Comparison of ENCODE assay signal across 7 mouse cellular contexts in the genomic region with DNA sequence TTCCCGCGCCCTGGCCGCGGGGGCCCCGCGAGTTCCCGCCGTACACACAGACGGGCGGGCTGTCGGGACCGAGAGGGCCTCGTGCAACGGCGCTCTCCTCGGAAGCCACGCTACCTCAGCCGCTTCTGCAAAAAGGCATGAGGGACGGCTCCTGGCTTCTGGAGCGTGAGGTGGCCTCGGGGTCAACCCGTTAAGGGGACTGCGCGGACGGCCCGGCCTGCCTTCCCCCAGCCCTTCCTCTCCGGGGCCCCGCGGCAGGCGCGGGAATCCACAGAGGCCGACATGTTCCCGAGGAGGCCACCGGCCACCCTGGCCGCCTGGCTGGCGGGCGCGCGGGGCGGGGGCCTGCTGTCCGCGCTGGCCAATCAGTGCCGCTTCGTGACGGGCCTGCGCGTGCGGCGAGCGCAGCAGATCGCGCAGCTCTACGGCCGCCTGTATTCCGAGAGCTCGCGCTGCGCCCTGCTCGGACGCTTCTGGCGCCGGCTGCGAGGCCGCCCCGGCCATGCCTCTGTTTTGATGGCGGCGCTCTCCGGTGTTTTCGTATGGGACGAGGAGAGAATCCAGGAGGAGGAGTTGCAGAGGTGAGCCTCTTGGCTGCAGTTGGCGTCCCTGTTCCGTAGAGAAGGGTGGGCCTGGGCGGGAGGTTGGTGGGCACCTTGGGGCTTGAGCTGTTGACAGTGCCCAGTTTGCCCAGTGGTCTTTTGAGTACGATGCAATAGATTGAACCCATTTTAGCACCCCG. TPM values are rescaled to one million over a fixed set of nuclear protein-coding genes. Genes with fewer than 3 reads are reported as not detected.
DNase-seq lines count a peak whose midpoint lies in the region; ATAC-seq and TF ChIP-seq lines count a peak whose summit lies in the region.

No protein-coding gene starts in this region.

- peak overlapping the region; percentile 91 for H3K4me3 ChIP-seq in embryonic facial prominence, embryonic 12.5 days
- H3K4me3 ChIP-seq in heart, adult 2 months = peak overlapping the region; percentile 79
- peak overlapping the region; percentile 82 for H3K4me3 ChIP-seq in kidney, adult 2 months (ENCODE audit: insufficient read depth, low read depth, low read length)
- peak overlapping the region; percentile 98 for H3K4me3 ChIP-seq in limb, embryonic 11.5 days (ENCODE audit: low read depth, low read length)
- H3K4me3 ChIP-seq in midbrain, embryonic 13.5 days (replicated peaks) = peak overlapping the region; percentile 98

- H3K4me1 ChIP-seq in embryonic facial prominence, embryonic 12.5 days = peaks cover 14% of the 10 kb centered on the region; the same call in 1 of the 2 replicates
- H3K4me1 ChIP-seq in heart, adult 2 months (ENCODE audit: control insufficient read depth, insufficient read depth, low read length) = peaks cover 6% of the 10 kb centered on the region
- peaks cover 10% of the 10 kb centered on the region for H3K4me1 ChIP-seq in kidney, adult 2 months (ENCODE audit: control insufficient read depth, insufficient read depth, low read length)
- H3K4me1 ChIP-seq in limb, embryonic 11.5 days (ENCODE audit: control insufficient read depth, insufficient read depth, low read length) = no peaks in the 10 kb centered on the region
- peaks cover 34% of the 10 kb centered on the region for H3K4me1 ChIP-seq in midbrain, embryonic 13.5 days (replicated peaks)

- H3K27me3 ChIP-seq in embryonic facial prominence, embryonic 12.5 days = no peaks in the 10 kb centered on the region
- H3K27me3 ChIP-seq in heart, adult 2 months (ENCODE audit: control insufficient read depth, insufficient read depth, low read length) = no peaks in the 10 kb centered on the region
- no peaks in the 10 kb centered on the region for H3K27me3 ChIP-seq in kidney, adult 2 months (replicated peaks; ENCODE audit: control insufficient read depth, insufficient read depth, low read length)
- no peaks in the 10 kb centered on the region for H3K27me3 ChIP-seq in limb, embryonic 11.5 days (ENCODE audit: control insufficient read depth, insufficient read depth, low read length)
- no peaks in the 10 kb centered on the region for H3K27me3 ChIP-seq in midbrain, embryonic 13.5 days

- peak; percentile 93 for ATAC-seq in embryonic facial prominence, embryonic 12.5 days (ENCODE audit: insufficient number of reproducible peaks, insufficient read depth, low FRiP score, low TSS enrichment)
- peak; percentile 93 for ATAC-seq in limb, embryonic 11.5 days (ENCODE audit: insufficient number of reproducible peaks, low FRiP score, low TSS enrichment, low read depth)
- ATAC-seq in midbrain, embryonic 13.5 days = peak; percentile 95

- no peak for TF ChIP-seq EP300 in heart, adult 2 months (IDR thresholded peaks at IDR 0.05; ENCODE audit: insufficient read depth, low read depth, low read length)

- TF ChIP-seq POLR2A in heart, adult 2 months (IDR thresholded peaks at IDR 0.05; ENCODE audit: insufficient read depth, low read depth, low read length) = peak; percentile 55; the same call in 1 of the 2 replicates
- TF ChIP-seq POLR2A in kidney, adult 2 months (IDR thresholded peaks at IDR 0.05; ENCODE audit: low read depth, low read length) = no peak

- no peak for TF ChIP-seq CTCF in heart, adult 2 months (IDR thresholded peaks at IDR 0.05)
- TF ChIP-seq CTCF in kidney, adult 2 months (conservative IDR thresholded peaks at IDR 0.05; ENCODE audit: insufficient read depth, insufficient read length, low read depth, low read length) = no peak

- peaks cover 5% of the 10 kb centered on the region for H3K79me2 ChIP-seq in heart, adult 2 months (replicated peaks; ENCODE audit: control insufficient read depth, insufficient read depth, low read length)

- under 1% methylated on average over 74 of the region's 75 CpGs for WGBS in embryonic facial prominence, embryonic 12.5 days
- under 1% methylated on average over 74 of the region's 75 CpGs for WGBS in heart, adult 2 months
- under 1% methylated on average over 75 of the region's 75 CpGs for WGBS in kidney, adult 2 months
- WGBS in limb, embryonic 11.5 days = 0% methylated on average over 74 of the region's 75 CpGs
- WGBS in midbrain, embryonic 13.5 days = under 1% methylated on average over 69 of the region's 75 CpGs

- H3K9me3 ChIP-seq in embryonic facial prominence, embryonic 12.5 days = no peaks in the 10 kb centered on the region
- H3K9me3 ChIP-seq in limb, embryonic 11.5 days (ENCODE audit: control insufficient read depth, low read length) = no peaks in the 10 kb centered on the region
- no peaks in the 10 kb centered on the region for H3K9me3 ChIP-seq in midbrain, embryonic 13.5 days

- peak overlapping the region; percentile 93 for H3K27ac ChIP-seq in embryonic facial prominence, embryonic 12.5 days
- peak overlapping the region; percentile 99 for H3K27ac ChIP-seq in heart, adult 2 months
- peak overlapping the region; percentile 95 for H3K27ac ChIP-seq in kidney, adult 2 months (ENCODE audit: insufficient read depth, low read depth, low read length)
- peak overlapping the region; percentile 84 for H3K27ac ChIP-seq in limb, embryonic 11.5 days (replicated peaks; ENCODE audit: low read depth, low read length)
- H3K27ac ChIP-seq in midbrain, embryonic 13.5 days = peak overlapping the region; percentile 93

- H3K4me2 ChIP-seq in embryonic facial prominence, embryonic 12.5 days (replicated peaks) = peak overlapping the region; percentile 80
- peak overlapping the region; percentile 61 for H3K4me2 ChIP-seq in limb, embryonic 11.5 days (ENCODE audit: low read depth, severe bottlenecking)
- H3K4me2 ChIP-seq in midbrain, embryonic 13.5 days (replicated peaks) = peak overlapping the region; percentile 80

- H3K9ac ChIP-seq in embryonic facial prominence, embryonic 12.5 days = peak overlapping the region; percentile 86
- peak overlapping the region; percentile 79 for H3K9ac ChIP-seq in heart, adult 2 months (ENCODE audit: low read depth, low read length)
- peak overlapping the region; percentile 91 for H3K9ac ChIP-seq in limb, embryonic 11.5 days (ENCODE audit: low read length)
- peak overlapping the region; percentile 91 for H3K9ac ChIP-seq in midbrain, embryonic 13.5 days (replicated peaks)

- intact Hi-C loops in heart, adult 2 months (cut with DNase I) = loop anchor here (1.0 kb wide), 1 partner anchor 22 kb away; no protein-coding TSS in a partner anchor

- DNase-seq in adrenal gland, postnatal 14 days = peak; percentile 94
- peak; percentile 92 to 95 for DNase-seq in heart, adult 2 months
- peak; percentile 93 for DNase-seq in kidney, adult 2 months
- peak; percentile 85 for DNase-seq in limb, embryonic 11.5 days (ENCODE audit: low spot score)
- DNase-seq in spleen, adult 12 weeks (ENCODE audit: low spot score) = peak; percentile 81

- H3K36me3 ChIP-seq in embryonic facial prominence, embryonic 12.5 days = no peaks in the 10 kb centered on the region
- H3K36me3 ChIP-seq in heart, adult 2 months (ENCODE audit: control insufficient read depth, insufficient read depth, low read length) = peaks cover 10% of the 10 kb centered on the region
- H3K36me3 ChIP-seq in kidney, adult 2 months (ENCODE audit: control insufficient read depth, insufficient read depth, low read length) = no peaks in the 10 kb centered on the region
- H3K36me3 ChIP-seq in limb, embryonic 11.5 days (ENCODE audit: control insufficient read depth, insufficient read depth, low read length) = no peaks in the 10 kb centered on the region
- H3K36me3 ChIP-seq in midbrain, embryonic 13.5 days = no peaks in the 10 kb centered on the region

RNA-seq across cellular contexts. Expression of gene Stard7, which starts 0.5 kb away (rescaled TPM):
- 123 and 134 TPM in 2 replicates for total RNA-seq in adrenal gland, postnatal 14 days (2021)
- polyA plus RNA-seq in embryonic facial prominence, embryonic 12.5 days (2016; fragmentation: Nextera tagmentation; extraction: Ambion mirVana) = 82.5 and 87.3 TPM in 2 replicates
- 100 to 1,000 TPM; 150 to 165 TPM for total RNA-seq in heart, adult 2 months (2021)
- polyA plus RNA-seq in heart, adult 2 months (2012; rRNA removed) = 64.0 and 151 TPM in 2 replicates
- polyA plus RNA-seq in kidney, adult 2 months (2012; rRNA removed) = 57.2 and 62.2 TPM in 2 replicates
- 77.8 and 83.2 TPM in 2 replicates for polyA plus RNA-seq in limb, embryonic 11.5 days (2014; fragmentation: Nextera tagmentation; extraction: Ambion mirVana)
- 77.9 and 83.5 TPM in 2 replicates for polyA plus RNA-seq in midbrain, embryonic 13.5 days (2015; fragmentation: Nextera tagmentation; extraction: Ambion mirVana)

RNA-seq across cellular contexts. Expression of gene Tmem127, which starts 22.8 kb away (rescaled TPM):
- total RNA-seq in adrenal gland, postnatal 14 days (2021) = 65.1 and 65.3 TPM in 2 replicates
- 28.1 and 31.3 TPM in 2 replicates for polyA plus RNA-seq in embryonic facial prominence, embryonic 12.5 days (2016; fragmentation: Nextera tagmentation; extraction: Ambion mirVana)
- total RNA-seq in heart, adult 2 months (2021) = 10 to 100 TPM; 24.8 to 27.4 TPM
- 45.6 and 64.8 TPM in 2 replicates for polyA plus RNA-seq in heart, adult 2 months (2012; rRNA removed)
- 90.0 and 105 TPM in 2 replicates for polyA plus RNA-seq in kidney, adult 2 months (2012; rRNA removed)
- polyA plus RNA-seq in limb, embryonic 11.5 days (2014; fragmentation: Nextera tagmentation; extraction: Ambion mirVana) = 17.0 and 20.8 TPM in 2 replicates
- 43.9 and 44.6 TPM in 2 replicates for polyA plus RNA-seq in midbrain, embryonic 13.5 days (2015; fragmentation: Nextera tagmentation; extraction: Ambion mirVana)

RNA-seq across cellular contexts. Expression of gene Ciao1, which starts 22.9 kb away (rescaled TPM):
- 93.5 and 101 TPM in 2 replicates for total RNA-seq in adrenal gland, postnatal 14 days (2021)
- polyA plus RNA-seq in embryonic facial prominence, embryonic 12.5 days (2016; fragmentation: Nextera tagmentation; extraction: Ambion mirVana) = 55.7 and 57.1 TPM in 2 replicates
- total RNA-seq in heart, adult 2 months (2021) = 10 to 100 TPM; 56.3 to 60.8 TPM
- 59.1 and 74.2 TPM in 2 replicates for polyA plus RNA-seq in heart, adult 2 months (2012; rRNA removed)
- 101 and 114 TPM in 2 replicates for polyA plus RNA-seq in kidney, adult 2 months (2012; rRNA removed)
- 61.2 and 62.8 TPM in 2 replicates for polyA plus RNA-seq in limb, embryonic 11.5 days (2014; fragmentation: Nextera tagmentation; extraction: Ambion mirVana)
- polyA plus RNA-seq in midbrain, embryonic 13.5 days (2015; fragmentation: Nextera tagmentation; extraction: Ambion mirVana) = 64.0 and 68.4 TPM in 2 replicates

Comparison
In these comparisons a context has a peak if more than half of its experiments do, and no peak if none do; other contexts are left out.
1. Peak in every context shown above with its lines: DNase-seq, ATAC-seq, H3K4me3 ChIP-seq and H3K27ac ChIP-seq.